Mouse (Mus musculus): Measurements from ENCODE around the gene Magoh. TPM values are rescaled to one million over a fixed set of nuclear protein-coding genes. Genes with fewer than 3 reads are reported as not detected.

Gene Magoh
- 48.9 and 53.2 TPM in 2 replicates for polyA plus RNA-seq (2012; rRNA removed)

- peak; percentile 95 to 98 for DNase-seq (ENCODE audit: extremely low spot score in 1 of 2, low spot score in 1 of 2)
Measured at GRCm38 (mm10) chr4:107879254-107880050, at the start of gene Magoh. Gene Magoh, plus strand, starts transcription at chr4:107879755.

- DNase-seq (ENCODE audit: extremely low spot score in 1 of 2, low spot score in 1 of 2), result peak in 1 of 2 experiments; percentile 80
Measured at GRCm38 (mm10) chr4:107830189-107830588, 49.4 kb upstream of the Magoh start.

GRCm38 (mm10) chr4:107830821-107831221 lies 48.7 kb upstream of the Magoh start:
- no peak for DNase-seq (ENCODE audit: extremely low spot score in 1 of 2, low spot score in 1 of 2)

- no peak for DNase-seq (ENCODE audit: extremely low spot score in 1 of 2, low spot score in 1 of 2)
Measured at GRCm38 (mm10) chr4:107831678-107832077, 47.9 kb upstream of the Magoh start.

GRCm38 (mm10) chr4:107833525-107833924 lies 46.0 kb upstream of the Magoh start:
- DNase-seq (ENCODE audit: extremely low spot score in 1 of 2, low spot score in 1 of 2), result no peak

- DNase-seq (ENCODE audit: extremely low spot score in 1 of 2, low spot score in 1 of 2), result no peak
Measured at GRCm38 (mm10) chr4:107834643-107835314, 44.8 kb upstream of the Magoh start.

GRCm38 (mm10) chr4:107835508-107835909 lies 44.0 kb upstream of the Magoh start:
- DNase-seq (ENCODE audit: extremely low spot score in 1 of 2, low spot score in 1 of 2), result no peak

GRCm38 (mm10) chr4:107836758-107837157 lies 42.8 kb upstream of the Magoh start:
- peak; percentile 64 to 77 for DNase-seq (ENCODE audit: extremely low spot score in 1 of 2, low spot score in 1 of 2)

GRCm38 (mm10) chr4:107837910-107838309 lies 41.6 kb upstream of the Magoh start:
- DNase-seq (ENCODE audit: extremely low spot score in 1 of 2, low spot score in 1 of 2), result no peak

- DNase-seq (ENCODE audit: extremely low spot score in 1 of 2, low spot score in 1 of 2), result no peak
Measured at GRCm38 (mm10) chr4:107843687-107844086, 35.9 kb upstream of the Magoh start.

- DNase-seq (ENCODE audit: extremely low spot score in 1 of 2, low spot score in 1 of 2), result peak in 1 of 2 experiments; percentile 90
Measured at GRCm38 (mm10) chr4:107844971-107845370, 34.6 kb upstream of the Magoh start.

GRCm38 (mm10) chr4:107846795-107847194 lies 32.8 kb upstream of the Magoh start:
- no peak for DNase-seq (ENCODE audit: extremely low spot score in 1 of 2, low spot score in 1 of 2)

GRCm38 (mm10) chr4:107848546-107848945 lies 31.0 kb upstream of the Magoh start:
- DNase-seq (ENCODE audit: extremely low spot score in 1 of 2, low spot score in 1 of 2), result no peak

GRCm38 (mm10) chr4:107849621-107850020 lies 29.9 kb upstream of the Magoh start:
- DNase-seq (ENCODE audit: extremely low spot score in 1 of 2, low spot score in 1 of 2), result no peak

GRCm38 (mm10) chr4:107850091-107850490 lies 29.5 kb upstream of the Magoh start:
- DNase-seq (ENCODE audit: extremely low spot score in 1 of 2, low spot score in 1 of 2), result no peak

GRCm38 (mm10) chr4:107853333-107853732 lies 26.2 kb upstream of the Magoh start:
- no peak for DNase-seq (ENCODE audit: extremely low spot score in 1 of 2, low spot score in 1 of 2)

- no peak for DNase-seq (ENCODE audit: extremely low spot score in 1 of 2, low spot score in 1 of 2)
Measured at GRCm38 (mm10) chr4:107853836-107854235, 25.7 kb upstream of the Magoh start.

GRCm38 (mm10) chr4:107856958-107857686 lies 22.4 kb upstream of the Magoh start:
- peak in 1 of 2 experiments; percentile 32 for DNase-seq (ENCODE audit: extremely low spot score in 1 of 2, low spot score in 1 of 2)

- no peak for DNase-seq (ENCODE audit: extremely low spot score in 1 of 2, low spot score in 1 of 2)
Measured at GRCm38 (mm10) chr4:107858995-107859394, 20.6 kb upstream of the Magoh start.

- DNase-seq (ENCODE audit: extremely low spot score in 1 of 2, low spot score in 1 of 2), result peak in 1 of 2 experiments; percentile 26
Measured at GRCm38 (mm10) chr4:107864866-107865265, 14.7 kb upstream of the Magoh start.

- no peak for DNase-seq (ENCODE audit: extremely low spot score in 1 of 2, low spot score in 1 of 2)
Measured at GRCm38 (mm10) chr4:107881631-107882030, 2.1 kb downstream of the Magoh start.

Measured in frontal cortex, adult 2 months (tissue).